Mouse (Mus musculus) cerebellum, adult 2 months (tissue): Measurements from ENCODE around the gene Aplnr.

Source experiments
- CTCF ChIP-seq: fragments of 200-500 bp; IDR thresholded peaks from 2 replicates; pipeline ENCODE4 v1.5.1; 2011; ENCODE audit warnings: low read depth, mild to moderate bottlenecking, control low read depth, low read length, moderate library complexity, borderline replicate concordance; ENCODE audit not compliant: insufficient read depth
- POLR2A ChIP-seq: fragments of 200-500 bp; IDR thresholded peaks from 2 replicates; pipeline ENCODE4 v1.6.1; 2011; ENCODE audit warnings: low read length, control low read depth, borderline replicate concordance; ENCODE audit not compliant: insufficient read depth

DNA sequence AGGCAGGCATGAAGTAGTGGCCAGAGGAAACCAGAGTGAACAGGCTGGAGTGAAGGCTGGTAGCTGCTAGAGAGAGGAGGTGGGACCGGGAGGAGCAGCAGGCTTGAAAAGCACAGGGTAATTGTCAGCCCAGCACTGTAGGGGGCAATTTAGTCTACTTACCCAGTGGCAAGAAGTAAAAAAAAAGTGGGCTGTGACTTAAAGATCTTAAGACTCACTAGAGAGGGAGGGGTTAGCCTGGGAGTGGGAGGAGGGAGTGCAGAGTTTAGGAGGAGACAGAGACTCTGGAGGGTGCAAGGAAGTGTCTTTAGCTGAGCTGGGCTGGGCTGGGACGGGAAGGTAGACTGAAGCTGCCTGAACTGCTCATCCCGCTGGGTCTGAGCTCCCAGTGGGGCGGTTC is at the start of gene Aplnr:
- TF ChIP-seq CTCF, result no peak
- no peak for TF ChIP-seq POLR2A
